Mouse (Mus musculus) kidney, postnatal 25 days (tissue): ENCODE results near the gene Atp6v1b1.
A peak's percentile ranks its signal among the peaks of the same experiment; 100 is the strongest.
"Not testable (repeated sequence)": the region's sequence is repeated elsewhere in the genome, so short reads cannot be mapped to it uniquely, and the experiment has no call there.

ENCODE experiments used
- DNase-seq, 2 experiments: peaks; one replicate each; pipeline ENCODE4 v3.0.0; 2021; ENCODE audit warnings: mixed read lengths in 2 of 2

Gene Atp6v1b1

GRCm38 (mm10) chr6:83779026-83779425 is 36.2 kb downstream of the Atp6v1b1 start:
- DNase-seq = peak; percentile 62 to 73

- no peak for DNase-seq
Measured at GRCm38 (mm10) chr6:83786426-83786825, 43.6 kb downstream of the Atp6v1b1 start.

GRCm38 (mm10) chr6:83788554-83788953 is 45.8 kb downstream of the Atp6v1b1 start:
- no peak for DNase-seq

GRCm38 (mm10) chr6:83790533-83790932 is 47.7 kb downstream of the Atp6v1b1 start:
- not testable (repeated sequence) for DNase-seq

GRCm38 (mm10) chr6:83791251-83791890 is 48.6 kb downstream of the Atp6v1b1 start:
- no peak for DNase-seq

- peak; percentile 94 to 97 for DNase-seq
Measured at GRCm38 (mm10) chr6:83794760-83795296, 52.0 kb downstream of the Atp6v1b1 start, which contains the start of gene Nagk. Gene Nagk (plus strand): TSS chr6:83794982.

GRCm38 (mm10) chr6:83795492-83795900 is 52.7 kb downstream of the Atp6v1b1 start:
- DNase-seq = peak; percentile 29 to 53

- peak; percentile 51 to 57 for DNase-seq
Measured at GRCm38 (mm10) chr6:83796686-83797085, 53.9 kb downstream of the Atp6v1b1 start.

GRCm38 (mm10) chr6:83802033-83802432 is 59.2 kb downstream of the Atp6v1b1 start:
- no peak for DNase-seq

- DNase-seq = no peak
Measured at GRCm38 (mm10) chr6:83802846-83803245, 60.1 kb downstream of the Atp6v1b1 start.
